Mouse (Mus musculus): ENCODE data around the gene Angptl4. TPM values are rescaled to one million over a fixed set of nuclear protein-coding genes. Genes with fewer than 3 reads are reported as not detected.

Angptl4 gene
- polyA plus RNA-seq, 1 experiment = 2.9 TPM

- Histone ChIP-seq H3K4me1 (ENCODE audit: control insufficient read depth, insufficient read depth, low read length) (no peaks in the 10 kb centered on the region), H3K4me3 (ENCODE audit: insufficient read depth, low read length) (no peak overlapping the region), H3K27ac (ENCODE audit: insufficient read depth, low read length) (no peak overlapping the region)
- no peak for TF ChIP-seq CTCF (IDR thresholded peaks at IDR 0.05; ENCODE audit: extremely low read depth, insufficient read depth, low read length)
- no peak for TF ChIP-seq POLR2A (IDR thresholded peaks at IDR 0.05; ENCODE audit: extremely low read depth, insufficient read depth, low read length)
Observed at GRCm38 (mm10) chr17:33807181-33807888, 25.7 kb upstream of the Angptl4 start.

GRCm38 (mm10) chr17:33804745-33805144 lies 23.1 kb upstream of the Angptl4 start:
- Histone ChIP-seq H3K4me1 (ENCODE audit: control insufficient read depth, insufficient read depth, low read length) (no peaks in the 10 kb centered on the region), H3K4me3 (ENCODE audit: insufficient read depth, low read length) (no peak overlapping the region), H3K27ac (ENCODE audit: insufficient read depth, low read length) (no peak overlapping the region)
- no peak for TF ChIP-seq POLR2A (IDR thresholded peaks at IDR 0.05; ENCODE audit: extremely low read depth, insufficient read depth, low read length)

GRCm38 (mm10) chr17:33804205-33804604 lies 22.6 kb upstream of the Angptl4 start:
- Histone ChIP-seq H3K4me1 (ENCODE audit: control insufficient read depth, insufficient read depth, low read length) (no peaks in the 10 kb centered on the region), H3K27ac (ENCODE audit: insufficient read depth, low read length) (no peak overlapping the region), H3K4me3 (ENCODE audit: insufficient read depth, low read length) (no peak overlapping the region)
- no peak for TF ChIP-seq POLR2A (IDR thresholded peaks at IDR 0.05; ENCODE audit: extremely low read depth, insufficient read depth, low read length)
- no peak for TF ChIP-seq CTCF (IDR thresholded peaks at IDR 0.05; ENCODE audit: extremely low read depth, insufficient read depth, low read length)

DNA sequence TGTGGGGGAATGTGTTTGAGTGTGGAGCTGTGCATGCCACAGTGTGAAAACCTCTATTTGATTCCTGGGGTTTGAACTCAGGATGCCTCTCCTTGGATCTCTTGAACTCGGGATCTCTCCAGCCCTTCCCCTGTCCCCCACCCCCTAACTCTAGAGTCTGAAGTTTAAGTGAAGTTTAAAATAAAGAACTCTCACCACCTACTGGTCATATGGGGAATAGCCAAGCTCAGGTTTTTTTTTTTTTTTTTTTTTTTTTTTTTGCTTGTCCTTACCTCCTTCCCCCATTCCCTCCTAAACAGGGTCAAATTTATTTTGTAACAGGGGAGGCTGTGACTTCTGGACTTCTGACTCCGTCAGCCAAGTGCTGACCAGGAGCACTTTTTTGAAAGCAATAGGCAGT lies 20.6 kb upstream of the Angptl4 start:
- H3K4me1 ChIP-seq (ENCODE audit: control insufficient read depth, insufficient read depth, low read length) = no peaks in the 10 kb centered on the region
- no peak overlapping the region for H3K27ac ChIP-seq (ENCODE audit: insufficient read depth, low read length)
- no peak overlapping the region for H3K4me3 ChIP-seq (ENCODE audit: insufficient read depth, low read length)
- TF ChIP-seq CTCF (IDR thresholded peaks at IDR 0.05; ENCODE audit: extremely low read depth, insufficient read depth, low read length) (no peak; the same call in 1 of the 2 replicates), POLR2A (IDR thresholded peaks at IDR 0.05; ENCODE audit: extremely low read depth, insufficient read depth, low read length) (no peak)

GRCm38 (mm10) chr17:33799277-33799676 lies 17.6 kb upstream of the Angptl4 start:
- TF ChIP-seq POLR2A (IDR thresholded peaks at IDR 0.05; ENCODE audit: extremely low read depth, insufficient read depth, low read length) (no peak), CTCF (IDR thresholded peaks at IDR 0.05; ENCODE audit: extremely low read depth, insufficient read depth, low read length) (no peak)
- Histone ChIP-seq H3K4me1 (ENCODE audit: control insufficient read depth, insufficient read depth, low read length) (no peaks in the 10 kb centered on the region), H3K4me3 (ENCODE audit: insufficient read depth, low read length) (no peak overlapping the region), H3K27ac (ENCODE audit: insufficient read depth, low read length) (no peak overlapping the region)

- Histone ChIP-seq H3K27ac (ENCODE audit: insufficient read depth, low read length) (no peak overlapping the region), H3K4me1 (ENCODE audit: control insufficient read depth, insufficient read depth, low read length) (no peaks in the 10 kb centered on the region), H3K4me3 (ENCODE audit: insufficient read depth, low read length) (no peak overlapping the region)
- TF ChIP-seq POLR2A (IDR thresholded peaks at IDR 0.05; ENCODE audit: extremely low read depth, insufficient read depth, low read length) (no peak), CTCF (IDR thresholded peaks at IDR 0.05; ENCODE audit: extremely low read depth, insufficient read depth, low read length) (0 out of 2 replicates have a peak, but pooled peaks have one; percentile 21)
Observed at GRCm38 (mm10) chr17:33798306-33798705, 16.7 kb upstream of the Angptl4 start.

- no peak for TF ChIP-seq CTCF (IDR thresholded peaks at IDR 0.05; ENCODE audit: extremely low read depth, insufficient read depth, low read length)
- TF ChIP-seq POLR2A (IDR thresholded peaks at IDR 0.05; ENCODE audit: extremely low read depth, insufficient read depth, low read length) = no peak
- H3K4me3 ChIP-seq (ENCODE audit: insufficient read depth, low read length) = no peak overlapping the region
- H3K4me1 ChIP-seq (ENCODE audit: control insufficient read depth, insufficient read depth, low read length) = no peaks in the 10 kb centered on the region
- no peak overlapping the region for H3K27ac ChIP-seq (ENCODE audit: insufficient read depth, low read length)
Observed at GRCm38 (mm10) chr17:33788732-33789131, 7.1 kb upstream of the Angptl4 start.

GRCm38 (mm10) chr17:33786375-33786774 lies 4.7 kb upstream of the Angptl4 start:
- Histone ChIP-seq H3K4me3 (ENCODE audit: insufficient read depth, low read length) (no peak overlapping the region), H3K4me1 (ENCODE audit: control insufficient read depth, insufficient read depth, low read length) (0 out of 2 replicates have a peak, but pooled peaks cover 2% of the 10 kb centered on the region), H3K27ac (ENCODE audit: insufficient read depth, low read length) (no peak overlapping the region)
- TF ChIP-seq CTCF (IDR thresholded peaks at IDR 0.05; ENCODE audit: extremely low read depth, insufficient read depth, low read length) (no peak), POLR2A (IDR thresholded peaks at IDR 0.05; ENCODE audit: extremely low read depth, insufficient read depth, low read length) (no peak)

DNA sequence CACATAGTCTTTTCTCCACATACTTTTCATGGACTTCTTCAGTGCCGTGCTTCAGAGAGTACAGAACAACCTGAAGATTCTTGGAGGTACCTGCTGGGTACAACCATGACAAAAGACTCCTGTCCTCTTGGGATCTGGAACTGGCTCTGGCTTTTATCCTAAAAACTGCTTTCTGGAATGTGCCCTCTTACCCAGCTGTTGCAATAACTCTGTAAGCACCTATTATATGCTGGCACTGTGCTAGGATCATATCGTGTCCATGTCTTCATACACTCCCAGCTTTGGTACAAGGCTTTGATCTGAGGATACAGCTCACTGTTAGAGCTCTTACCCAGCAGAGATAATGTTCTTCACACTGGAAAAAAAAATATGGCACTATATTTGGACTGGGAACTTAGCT lies 3.3 kb upstream of the Angptl4 start:
- Histone ChIP-seq H3K4me3 (ENCODE audit: insufficient read depth, low read length) (no peak overlapping the region), H3K4me1 (ENCODE audit: control insufficient read depth, insufficient read depth, low read length) (peaks cover 2% of the 10 kb centered on the region; the same call in 1 of the 2 replicates), H3K27ac (ENCODE audit: insufficient read depth, low read length) (no peak overlapping the region)
- TF ChIP-seq POLR2A (IDR thresholded peaks at IDR 0.05; ENCODE audit: extremely low read depth, insufficient read depth, low read length) = no peak
- TF ChIP-seq CTCF (IDR thresholded peaks at IDR 0.05; ENCODE audit: extremely low read depth, insufficient read depth, low read length) = no peak

GRCm38 (mm10) chr17:33783408-33783807 lies 1.8 kb upstream of the Angptl4 start:
- peaks cover 2% of the 10 kb centered on the region; the same call in 1 of the 2 replicates for H3K4me1 ChIP-seq (ENCODE audit: control insufficient read depth, insufficient read depth, low read length)
- TF ChIP-seq POLR2A (IDR thresholded peaks at IDR 0.05; ENCODE audit: extremely low read depth, insufficient read depth, low read length) = no peak
- TF ChIP-seq CTCF (IDR thresholded peaks at IDR 0.05; ENCODE audit: extremely low read depth, insufficient read depth, low read length) = no peak
- no peak overlapping the region for H3K27ac ChIP-seq (ENCODE audit: insufficient read depth, low read length)
- no peak overlapping the region for H3K4me3 ChIP-seq (ENCODE audit: insufficient read depth, low read length)
